Mouse (Mus musculus) olfactory bulb, adult 2 months (tissue): ENCODE data around the gene Ssbp2. TPM values are rescaled to one million over a fixed set of nuclear protein-coding genes. Genes with fewer than 3 reads are reported as not detected.

ENCODE experiments used
- H3K27ac ChIP-seq: fragments of 200-500 bp; 2 replicates; pipeline ENCODE4 v1.5.1; 2012; ENCODE audit warnings: low read depth, low read length; ENCODE audit not compliant: insufficient read depth
- H3K4me1 ChIP-seq: fragments of 200-500 bp; 2 replicates; pipeline ENCODE4 v1.6.1; 2012; ENCODE audit warnings: low read length; ENCODE audit not compliant: control insufficient read depth, insufficient read depth
- H3K4me3 ChIP-seq: fragments of 200-500 bp; 2 replicates; pipeline ENCODE4 v1.5.1; 2012; ENCODE audit warnings: mild to moderate bottlenecking, low read depth, low read length, moderate library complexity; ENCODE audit not compliant: insufficient read depth
- CTCF ChIP-seq: fragments of 200-500 bp; IDR thresholded peaks from 2 replicates; pipeline ENCODE4 v1.5.1; 2012; ENCODE audit warnings: low read depth, mild to moderate bottlenecking, low read length, moderate library complexity; ENCODE audit not compliant: insufficient read depth
- POLR2A ChIP-seq: fragments of 200-500 bp; IDR thresholded peaks from 2 replicates; pipeline ENCODE4 v1.6.1; 2012; ENCODE audit warnings: mild to moderate bottlenecking, low read depth, low read length, moderate library complexity; ENCODE audit not compliant: insufficient read depth
- WGBS: fragments of 180-500 bp; shearing (Covaris S2); methylation state at CpG from one replicate; pipeline ENCODE4 v1.1.7; 2018; 5-methylcytosine and 5-hydroxymethylcytosine counted together
- polyA plus RNA-seq: library from polyadenylated mRNA; stranded (reverse); fragments of >200 nt; gene quantifications from 2 replicates; pipeline ENCODE4 v1.2.4, GENCODE M21; 2012; ENCODE audit warnings: low replicate concordance; ENCODE audit not compliant: missing spikeins, insufficient read depth, insufficient read length

Ssbp2 gene
- polyA plus RNA-seq, 1 experiment: 755 TPM

- 99% methylated on average over 2 of the region's 2 CpGs for WGBS
- no peak for TF ChIP-seq CTCF
- TF ChIP-seq POLR2A: no peak
- Histone ChIP-seq H3K4me1 (peaks cover 3% of the 10 kb centered on the region), H3K27ac (no peak overlapping the region), H3K4me3 (no peak overlapping the region)
Measured at GRCm38 (mm10) chr13:91471980-91472379, 11.9 kb downstream of the Ssbp2 start.

- no peak overlapping the region for H3K27ac ChIP-seq
- TF ChIP-seq CTCF (no peak), POLR2A (no peak)
- WGBS: 58% methylated on average over 6 of the region's 6 CpGs
Measured at GRCm38 (mm10) chr13:91473527-91473926, 13.4 kb downstream of the Ssbp2 start.

DNA sequence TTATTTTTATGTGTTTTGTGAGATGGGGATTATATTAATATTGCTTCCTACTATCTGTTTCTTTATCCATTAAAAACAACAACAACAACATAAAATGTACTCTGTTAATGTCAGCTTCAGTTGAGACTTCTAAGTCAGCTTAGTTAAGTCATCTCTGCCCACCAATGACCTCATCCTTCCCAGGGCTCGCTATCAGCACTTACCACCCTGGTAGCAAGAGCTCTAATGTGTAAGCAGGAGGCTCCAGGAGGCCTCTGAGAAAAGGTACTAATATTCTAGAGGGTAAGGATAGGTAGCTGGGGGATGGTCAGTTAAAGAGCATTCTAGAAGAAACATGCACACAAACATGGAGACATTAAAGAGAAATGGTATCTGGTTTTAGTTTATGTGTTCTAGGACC lies 13.9 kb downstream of the Ssbp2 start:
- 56% methylated on average over 1 of the region's 1 CpGs for WGBS
- TF ChIP-seq POLR2A: no peak
- TF ChIP-seq CTCF: no peak
- H3K27ac ChIP-seq: no peak overlapping the region
- H3K4me1 ChIP-seq: peaks cover 6% of the 10 kb centered on the region
- no peak overlapping the region for H3K4me3 ChIP-seq

More at GRCm38 (mm10) chr13:91473527-91473926, 13.4 kb downstream of the Ssbp2 start:
- Histone ChIP-seq H3K4me3 (no peak overlapping the region), H3K4me1 (peaks cover 6% of the 10 kb centered on the region)

- Histone ChIP-seq H3K4me3 (no peak overlapping the region), H3K27ac (no peak overlapping the region), H3K4me1 (peaks cover 9% of the 10 kb centered on the region)
- TF ChIP-seq POLR2A (no peak), CTCF (no peak)
Measured at GRCm38 (mm10) chr13:91475888-91476287, 15.8 kb downstream of the Ssbp2 start.

DNA sequence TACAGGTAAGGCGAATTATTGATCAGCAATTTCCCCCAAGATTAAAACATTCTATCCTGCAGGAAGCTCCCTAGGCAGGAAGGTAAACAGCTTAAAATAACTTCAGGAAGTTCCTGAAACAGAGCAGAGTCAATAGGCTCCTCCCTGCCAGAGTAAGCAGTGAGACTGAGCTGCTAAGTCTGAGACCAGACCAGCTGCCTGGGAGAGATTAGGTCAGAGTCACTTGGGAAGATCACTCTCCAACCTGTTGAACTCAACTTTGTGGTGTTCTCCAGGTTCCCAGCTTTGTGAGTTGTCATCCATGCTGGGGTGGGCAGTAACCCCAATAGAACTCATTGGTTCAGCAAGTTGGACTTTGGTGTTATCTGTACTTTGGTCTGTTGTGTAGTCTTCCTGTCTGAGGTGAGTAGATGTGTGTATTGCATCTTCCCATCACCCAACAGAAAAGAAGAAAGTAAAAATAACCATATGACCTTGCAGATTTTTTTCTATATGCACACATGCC lies 16.6 kb downstream of the Ssbp2 start:
- H3K4me1 ChIP-seq: peaks cover 9% of the 10 kb centered on the region
- TF ChIP-seq POLR2A (no peak), CTCF (no peak)
- H3K4me3 ChIP-seq: no peak overlapping the region
- H3K27ac ChIP-seq: no peak overlapping the region
- WGBS: 100% methylated on average over 1 of the region's 1 CpGs

DNA sequence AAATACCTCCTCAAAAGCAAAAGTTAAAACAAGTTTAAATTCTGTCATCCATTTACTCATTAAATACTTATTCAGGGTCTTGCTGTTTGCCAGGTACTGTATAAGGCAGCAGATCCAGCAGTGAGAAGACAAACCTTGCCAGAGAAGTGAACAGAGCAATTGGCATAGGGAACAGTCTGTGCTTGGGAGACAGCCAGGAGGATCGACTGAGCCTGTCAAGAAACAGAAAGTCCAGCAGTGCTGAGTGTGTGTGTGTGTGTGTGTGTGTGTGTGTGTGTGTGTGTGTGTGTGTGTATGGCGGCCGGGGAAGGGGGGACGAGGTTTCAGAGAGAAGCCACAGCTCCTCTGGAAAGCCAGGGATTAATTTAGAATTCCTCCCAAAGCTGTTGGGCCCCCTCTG lies 17.9 kb downstream of the Ssbp2 start:
- Histone ChIP-seq H3K27ac (no peak overlapping the region), H3K4me1 (peaks cover 9% of the 10 kb centered on the region), H3K4me3 (no peak overlapping the region)
- TF ChIP-seq CTCF (no peak), POLR2A (no peak)
- 14% methylated on average over 4 of the region's 4 CpGs for WGBS

DNA sequence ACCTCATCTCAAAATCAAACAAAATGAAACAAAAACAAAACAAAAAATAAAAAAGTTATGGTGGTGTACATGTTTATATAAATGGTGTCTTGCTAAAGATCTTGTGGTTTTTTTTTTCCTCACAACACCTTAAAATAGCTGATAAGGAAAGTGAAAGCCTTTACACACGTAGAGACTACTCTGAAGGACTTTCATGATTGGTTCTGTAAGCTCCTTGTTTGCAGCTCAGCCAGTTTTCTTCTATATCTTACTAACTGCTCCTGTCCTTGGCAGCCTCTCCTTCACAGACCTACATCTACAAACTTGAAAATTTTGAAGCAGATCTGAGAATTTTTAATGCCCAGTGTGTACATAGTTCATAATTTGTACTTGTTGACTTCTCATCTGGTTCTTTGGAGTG lies 24.2 kb downstream of the Ssbp2 start:
- 78% methylated on average over 1 of the region's 1 CpGs for WGBS
- TF ChIP-seq CTCF (no peak), POLR2A (no peak)
- H3K27ac ChIP-seq: no peak overlapping the region
- H3K4me1 ChIP-seq: peaks cover 3% of the 10 kb centered on the region
- H3K4me3 ChIP-seq: no peak overlapping the region

- whole genome bisulfite sequencing: 68% methylated on average over 4 of the region's 4 CpGs
- Histone ChIP-seq H3K4me3 (no peak overlapping the region), H3K27ac (no peak overlapping the region), H3K4me1 (no peaks in the 10 kb centered on the region)
- TF ChIP-seq POLR2A (no peak), CTCF (no peak)
Measured at GRCm38 (mm10) chr13:91492133-91492532, 32.0 kb downstream of the Ssbp2 start.

- no peak overlapping the region for H3K4me3 ChIP-seq
- no peak overlapping the region for H3K27ac ChIP-seq
- H3K4me1 ChIP-seq: no peaks in the 10 kb centered on the region
- no peak for TF ChIP-seq CTCF
- no peak for TF ChIP-seq POLR2A
- WGBS: 84% methylated on average over 3 of the region's 3 CpGs
Measured at GRCm38 (mm10) chr13:91497055-91497454, 37.0 kb downstream of the Ssbp2 start.

- no peak overlapping the region for H3K4me3 ChIP-seq
- TF ChIP-seq POLR2A: no peak
- no peak for TF ChIP-seq CTCF
- H3K27ac ChIP-seq: no peak overlapping the region
- H3K4me1 ChIP-seq: no peaks in the 10 kb centered on the region
- WGBS: 92% methylated on average over 3 of the region's 3 CpGs
Measured at GRCm38 (mm10) chr13:91501735-91502134, 41.7 kb downstream of the Ssbp2 start.
